Mouse (Mus musculus) common myeloid progenitor, adult 5-6 weeks (primary cell): ENCODE results near the gene Rhot1. TPM values are rescaled to one million over a fixed set of nuclear protein-coding genes. Genes with fewer than 3 reads are reported as not detected.
"Not testable (repeated sequence)": the region's sequence is repeated elsewhere in the genome, so short reads cannot be mapped to it uniquely, and the experiment has no call there.

Experiments
- ATAC-seq: replicated peaks from 2 replicates; pipeline ENCODE4 v1.8.0; 2016; ENCODE audit warnings: low read depth, mild to moderate bottlenecking, moderate TSS enrichment, inconsistent platforms; ENCODE audit not compliant: poor library complexity, severe bottlenecking
- total RNA-seq: library from RNA; stranded (forward); fragments of 200-1000, 187-1606 nt; gene quantifications from 2 replicates; pipeline ENCODE4 v1.2.3, GENCODE M21; 2017

Rhot1 gene
- total RNA-seq, 1 experiment from 2014 or later: 57.0 TPM

DNA sequence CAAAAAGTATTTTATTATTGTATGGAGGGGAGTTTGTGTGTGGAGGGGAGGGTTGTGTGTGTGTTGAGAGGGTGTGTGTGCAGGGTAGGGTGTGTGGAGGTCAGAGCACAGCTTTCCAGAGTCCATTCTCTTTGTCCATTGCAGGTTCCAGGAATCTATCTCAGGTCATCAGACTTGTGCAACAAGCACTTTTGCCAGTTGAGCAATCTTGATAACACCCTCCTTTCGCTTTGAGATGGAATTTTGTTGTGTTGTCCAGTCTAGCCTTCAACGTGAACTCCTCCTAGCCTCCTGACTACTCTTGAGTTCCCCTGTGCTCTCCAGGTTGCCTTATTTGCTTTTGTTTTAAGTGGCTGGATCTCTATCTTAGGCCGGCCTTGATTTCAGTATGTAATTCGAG is 18.5 kb upstream of the Rhot1 start:
- no peak for ATAC-seq

DNA sequence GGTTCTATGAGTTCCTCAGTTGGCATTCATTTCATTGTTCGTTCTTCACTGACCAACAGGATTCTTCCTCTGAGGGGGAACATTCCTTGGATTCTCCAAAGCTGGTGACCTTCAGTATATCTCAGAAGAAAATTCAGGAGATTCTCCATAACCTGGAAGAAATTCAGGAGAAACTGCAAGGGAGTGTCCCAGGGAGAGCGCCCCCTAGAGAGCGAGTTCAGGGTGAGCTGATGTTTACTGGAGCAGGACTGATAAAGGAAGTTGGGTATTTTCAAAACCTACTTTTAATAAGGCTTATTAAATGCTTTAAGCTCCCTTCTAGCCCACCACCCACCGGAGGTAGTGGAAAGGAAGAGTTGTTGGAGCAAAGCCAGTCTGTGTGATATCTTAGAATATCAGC is 15.0 kb upstream of the Rhot1 start:
- ATAC-seq: no peak

DNA sequence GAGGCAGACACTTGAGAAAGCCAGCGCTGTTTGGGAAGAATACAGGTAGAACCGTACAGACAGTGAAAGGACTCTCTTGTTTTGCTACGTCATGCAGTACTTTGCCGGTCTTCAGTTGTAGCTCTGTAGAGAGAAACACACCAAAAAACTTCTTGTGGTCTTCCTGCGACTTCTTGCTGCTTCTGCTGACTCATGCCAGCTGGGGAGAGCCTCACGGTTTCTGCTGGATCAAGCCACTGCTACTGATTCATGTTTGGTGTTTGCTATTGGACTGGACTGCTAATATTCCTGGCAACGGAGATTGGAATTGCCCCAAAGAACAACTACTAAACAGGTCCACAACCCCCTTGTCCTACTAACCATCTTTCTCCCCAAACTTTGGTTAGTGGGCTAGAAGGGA is 12.5 kb upstream of the Rhot1 start:
- ATAC-seq: no peak

DNA sequence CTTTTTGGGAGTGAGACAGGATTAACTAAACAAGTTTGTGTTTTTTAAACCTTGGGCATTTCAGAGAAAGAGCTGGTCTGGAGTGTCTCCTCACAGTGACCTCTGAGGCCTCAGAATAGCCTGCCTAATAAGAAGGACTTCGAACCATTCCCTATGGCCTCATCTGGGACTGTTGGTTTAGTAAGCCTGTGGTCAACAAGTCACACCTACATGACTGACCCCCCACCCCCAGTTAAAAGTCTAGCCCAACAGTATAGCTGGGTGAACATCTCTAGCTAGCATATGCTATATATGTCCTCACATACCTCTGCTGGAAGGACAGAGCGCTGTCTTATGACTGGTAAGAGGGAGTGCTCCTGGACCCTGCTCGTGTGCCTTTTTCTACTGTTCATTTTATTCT is 9.5 kb upstream of the Rhot1 start:
- ATAC-seq: no peak

DNA sequence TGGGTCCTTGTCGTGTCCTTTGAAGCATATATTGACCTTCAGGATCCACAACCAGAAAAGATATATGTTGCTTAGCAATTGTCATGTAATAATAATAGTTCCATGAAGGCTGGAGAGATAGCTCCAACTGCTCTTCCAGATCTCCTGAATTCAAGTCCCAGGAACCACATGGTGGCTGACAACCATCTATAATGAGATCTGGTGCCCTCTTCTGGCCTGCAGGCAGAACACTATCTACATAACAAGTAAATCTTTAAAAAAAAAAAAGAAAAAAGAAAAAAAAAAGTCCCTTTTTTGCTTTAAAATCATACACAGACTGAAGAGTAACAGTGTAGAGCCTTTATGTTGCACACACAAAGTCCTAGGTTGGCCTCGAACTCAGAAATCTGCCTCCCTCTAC is 9.0 kb upstream of the Rhot1 start:
- no peak for ATAC-seq

DNA sequence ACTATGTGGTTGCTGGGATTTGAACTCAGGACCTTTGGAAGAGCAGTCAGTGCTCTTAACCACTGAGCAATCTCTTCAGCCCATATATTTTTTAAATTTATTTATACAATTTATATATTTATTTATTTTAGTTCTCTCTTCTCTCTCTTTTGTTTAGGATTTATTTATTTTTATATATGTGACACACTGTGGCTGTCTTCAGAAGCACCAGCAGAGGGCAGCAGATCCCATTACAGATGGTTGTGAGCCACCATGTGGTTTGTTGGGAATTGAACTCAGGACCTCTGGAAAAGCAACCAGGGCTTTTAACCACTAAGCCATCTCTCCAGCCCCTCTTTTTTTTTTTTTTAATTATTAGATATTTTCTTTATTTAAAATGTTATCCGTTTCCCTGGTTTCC is 8.5 kb upstream of the Rhot1 start:
- ATAC-seq: no peak

DNA sequence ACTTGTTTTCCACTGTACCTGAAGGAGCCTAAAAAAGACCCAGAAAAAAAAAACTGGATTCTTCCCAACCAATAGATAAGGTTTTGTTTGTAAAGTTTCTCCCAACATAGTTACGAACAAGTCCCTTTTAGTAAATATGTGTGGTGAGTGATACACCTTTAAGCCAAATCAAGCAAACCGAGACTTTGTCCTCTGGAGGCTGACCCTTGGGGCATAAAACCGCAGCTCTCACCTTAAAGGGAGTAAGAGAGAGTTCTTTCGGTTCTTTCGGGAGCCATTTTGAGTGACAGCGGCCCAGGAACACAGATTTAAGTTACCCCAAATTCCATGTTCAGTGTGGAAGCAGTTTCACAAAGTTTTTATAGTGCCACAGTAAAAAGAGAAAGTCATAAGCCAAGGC is 6.5 kb upstream of the Rhot1 start:
- ATAC-seq: no peak

DNA sequence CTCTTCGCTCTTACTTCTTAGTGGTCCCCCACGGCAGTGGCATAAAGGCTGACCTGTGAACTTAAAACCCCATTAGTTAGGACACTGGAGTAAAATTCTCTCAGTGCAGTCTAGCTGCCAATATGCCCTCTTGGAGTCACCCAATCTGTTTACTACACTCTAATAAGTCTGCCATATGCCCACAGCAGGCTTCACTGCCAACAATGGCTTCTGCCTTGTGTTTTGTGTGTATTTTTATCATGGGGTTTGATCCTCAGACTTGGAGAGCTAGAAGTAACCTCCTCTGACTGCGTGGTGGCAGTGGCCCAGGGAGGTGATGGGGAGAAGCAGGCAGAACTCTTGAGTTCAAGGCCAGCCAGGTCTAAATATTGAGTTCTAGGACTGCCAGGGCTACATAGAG is 4.8 kb upstream of the Rhot1 start:
- no peak for ATAC-seq

DNA sequence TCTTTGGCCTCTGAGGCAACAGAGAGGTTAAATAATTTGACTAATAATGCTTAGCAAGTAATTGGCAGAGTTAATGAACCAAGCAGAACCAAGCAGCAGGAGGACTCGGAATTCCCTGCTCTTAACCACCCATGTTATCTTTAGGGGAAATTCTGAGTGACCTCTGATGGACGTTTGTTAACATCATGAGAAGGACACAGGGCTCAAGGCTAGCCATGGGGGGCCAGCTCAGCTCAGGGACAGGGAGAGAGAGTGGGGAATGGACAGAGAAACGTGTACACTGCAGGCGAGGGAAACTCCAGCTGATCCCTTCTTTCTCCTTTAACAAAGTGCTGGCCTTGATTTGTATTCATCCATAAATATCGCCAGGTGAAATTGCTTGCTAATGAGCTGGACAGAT is 3.9 kb upstream of the Rhot1 start:
- ATAC-seq: no peak

DNA sequence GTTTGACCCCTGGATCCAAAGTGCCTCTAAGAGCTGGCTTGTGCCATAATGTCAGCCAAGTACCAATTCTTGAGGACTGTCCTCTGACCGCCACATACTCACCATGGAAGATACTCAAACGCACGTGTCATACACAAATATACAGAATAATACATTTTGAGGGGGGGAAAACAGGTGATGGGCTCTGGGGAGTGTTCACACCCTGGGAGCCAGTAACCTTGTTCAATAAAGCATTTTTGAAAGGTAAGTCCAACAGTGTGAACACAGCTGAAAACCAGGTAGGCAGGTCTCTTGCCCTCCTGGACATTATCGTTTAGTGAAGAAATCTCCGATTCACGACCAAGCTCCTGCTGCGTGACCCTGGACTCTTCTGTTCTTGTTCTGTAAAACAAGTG is 357 bp upstream of the Rhot1 start:
- no peak for ATAC-seq

DNA sequence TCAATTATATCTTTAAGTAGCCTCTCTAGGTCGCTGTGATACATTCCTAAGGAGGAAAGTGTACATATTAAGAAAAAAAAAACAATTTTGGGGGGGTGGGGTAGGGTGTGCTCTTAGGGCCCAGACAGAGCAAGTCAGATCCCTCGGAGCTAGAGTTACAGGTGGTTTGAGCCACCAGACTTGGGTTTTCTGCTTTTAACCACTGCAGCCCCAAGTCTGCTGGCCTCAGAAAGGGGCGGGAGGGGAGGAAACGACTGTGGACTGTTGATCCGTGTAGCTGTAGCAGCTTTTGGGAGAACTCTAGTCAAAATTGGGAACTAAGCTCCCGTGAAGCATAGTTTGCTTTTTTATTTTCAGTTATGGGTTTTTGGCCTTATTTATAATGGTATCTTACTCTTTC is 1.5 kb downstream of the Rhot1 start:
- ATAC-seq: 0 out of 2 replicates have a peak, but pooled peaks have one; percentile 36

DNA sequence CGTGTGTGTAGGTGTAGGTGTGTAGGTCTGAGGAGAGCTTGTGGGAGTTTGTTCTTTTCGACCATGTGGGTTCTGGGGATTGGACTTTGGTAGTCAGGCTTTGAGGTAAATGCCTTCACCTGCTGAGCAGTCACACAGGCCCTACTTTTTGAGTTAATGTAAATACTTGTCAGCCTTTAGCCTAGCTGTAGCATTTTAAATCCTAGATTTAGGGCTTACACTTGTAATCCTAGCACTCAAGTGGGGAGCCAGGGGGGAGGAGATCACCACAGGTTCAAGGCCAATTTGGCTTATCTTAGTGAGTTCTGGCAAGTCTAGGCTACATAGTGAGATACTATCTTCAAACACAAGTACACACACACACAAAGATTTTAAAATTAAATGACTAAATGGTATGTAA is 3.5 kb downstream of the Rhot1 start:
- no peak for ATAC-seq

DNA sequence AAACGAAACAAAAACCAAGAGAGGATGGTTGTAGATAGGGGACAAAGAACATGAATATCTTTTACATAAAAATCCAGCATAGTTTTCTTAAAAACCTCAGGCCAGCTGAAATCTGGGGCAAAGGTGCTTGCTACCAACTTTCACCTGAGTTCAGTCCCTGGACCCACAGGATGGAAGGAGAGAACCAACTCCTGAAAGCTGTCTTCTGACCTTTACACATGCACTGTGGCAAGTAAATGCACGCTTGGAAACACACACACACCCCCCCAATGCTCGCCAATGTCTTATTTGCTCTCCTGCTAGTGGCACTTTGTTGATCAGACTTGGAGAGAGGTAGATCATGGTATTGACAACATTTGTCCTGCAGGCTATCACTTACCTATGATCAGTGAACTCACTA is 6.5 kb downstream of the Rhot1 start:
- no peak for ATAC-seq

DNA sequence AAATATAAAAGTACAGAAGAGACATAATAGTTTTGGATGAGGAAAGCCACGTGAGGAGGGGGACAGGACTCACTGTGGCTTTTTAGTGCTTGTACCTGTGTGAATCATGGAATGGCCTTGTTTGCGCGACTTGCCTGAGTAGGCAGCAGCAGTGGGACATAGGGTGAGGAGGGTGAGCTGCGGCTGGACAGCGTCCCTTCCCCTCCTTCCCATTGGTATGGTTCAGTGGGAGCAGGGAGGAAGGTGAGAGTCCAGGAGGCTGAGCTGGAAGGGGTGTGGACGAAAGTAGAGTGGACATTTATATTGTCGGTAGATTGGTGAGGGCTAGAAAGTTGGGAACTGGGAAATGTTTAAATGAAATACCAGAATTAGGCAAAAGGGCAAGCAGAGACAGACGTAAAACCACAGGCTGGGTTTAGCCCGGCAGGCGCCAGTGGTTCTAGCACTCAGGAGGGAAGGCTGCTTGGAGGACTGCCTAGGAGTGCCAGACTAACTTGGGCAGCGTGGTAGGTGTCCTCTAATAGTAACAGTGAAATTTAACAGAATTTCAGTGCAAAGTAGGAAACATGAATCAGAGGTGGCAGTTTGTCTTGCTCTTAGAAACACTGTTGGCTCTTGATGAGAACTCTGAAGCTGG is 10.0 kb downstream of the Rhot1 start:
- no peak for ATAC-seq

DNA sequence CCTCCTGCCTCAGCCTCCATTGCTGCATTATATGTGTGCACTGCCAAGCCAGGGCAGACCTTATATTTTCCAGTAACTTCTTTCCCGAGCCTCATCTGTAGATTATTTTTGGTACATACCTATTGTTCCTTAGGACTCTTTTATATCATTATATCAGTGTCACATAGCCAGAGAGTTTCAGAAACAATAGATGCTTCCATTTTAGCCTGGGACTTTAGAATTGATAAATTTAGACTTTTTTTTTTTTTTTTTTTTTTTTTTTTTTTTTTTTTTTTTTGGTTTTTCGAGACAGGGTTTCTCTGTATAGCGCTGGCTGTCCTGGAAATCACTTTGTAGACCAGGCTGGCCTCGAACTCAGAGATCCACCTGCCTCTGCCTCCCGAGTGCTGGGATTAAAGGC is 21.2 kb downstream of the Rhot1 start:
- ATAC-seq: not testable (repeated sequence)

DNA sequence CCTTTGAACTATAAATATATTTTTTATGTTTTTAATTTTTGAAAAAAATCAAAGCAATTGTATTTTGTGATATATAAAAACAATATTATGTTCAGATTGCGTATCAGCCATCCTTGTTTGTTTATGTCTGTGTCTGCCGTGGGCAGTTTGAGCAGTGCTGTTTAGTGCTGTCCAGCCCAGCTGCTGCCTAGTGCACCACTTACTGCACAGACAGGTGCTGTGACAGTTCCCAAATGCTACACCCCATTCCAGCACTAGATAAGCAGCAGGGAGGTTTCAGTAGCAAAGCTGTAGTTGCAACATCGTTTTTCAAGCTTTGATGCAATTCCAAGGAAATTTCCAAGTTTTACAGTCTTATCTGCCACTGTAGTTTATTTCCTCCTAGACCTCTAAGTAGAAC is 28.5 kb downstream of the Rhot1 start:
- no peak for ATAC-seq

DNA sequence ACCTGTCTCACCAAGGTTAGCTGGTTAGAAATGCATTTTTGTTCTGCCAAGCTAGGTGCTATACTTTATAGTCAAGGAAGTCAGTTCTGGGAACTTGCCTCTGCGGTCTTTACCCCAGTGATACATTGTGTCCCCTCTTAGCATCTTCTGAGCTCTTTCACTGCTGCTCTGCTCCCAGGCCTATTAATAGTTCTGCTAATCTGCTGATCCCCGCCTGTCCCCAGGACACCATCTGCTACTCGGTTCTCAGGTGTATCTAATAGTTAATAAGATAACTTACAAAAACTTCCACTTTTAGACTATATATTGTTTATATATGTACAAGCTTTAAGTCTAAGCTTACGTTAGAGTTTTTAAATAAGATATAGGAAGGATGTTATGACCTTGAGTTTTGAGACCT is 29.5 kb downstream of the Rhot1 start:
- no peak for ATAC-seq

DNA sequence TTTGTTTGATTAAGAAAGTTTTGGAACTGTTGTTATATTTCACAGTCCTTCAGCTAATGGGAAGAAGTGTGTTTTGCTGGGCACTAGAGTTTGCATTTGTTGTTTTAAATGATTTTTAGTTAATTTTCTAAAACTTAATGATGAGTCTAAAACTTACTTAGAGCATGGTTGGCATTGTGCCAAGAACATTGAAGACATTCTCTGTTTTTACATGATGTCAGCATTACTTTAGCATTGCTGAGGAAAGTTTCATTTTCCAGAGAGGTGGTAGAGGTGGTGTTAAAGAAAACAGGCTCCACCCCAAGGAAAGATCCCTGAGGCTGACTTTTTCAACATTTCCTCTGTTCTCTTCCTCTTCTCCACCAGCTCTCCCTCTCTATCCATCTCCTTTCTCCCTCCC is 38.2 kb downstream of the Rhot1 start:
- ATAC-seq: no peak

DNA sequence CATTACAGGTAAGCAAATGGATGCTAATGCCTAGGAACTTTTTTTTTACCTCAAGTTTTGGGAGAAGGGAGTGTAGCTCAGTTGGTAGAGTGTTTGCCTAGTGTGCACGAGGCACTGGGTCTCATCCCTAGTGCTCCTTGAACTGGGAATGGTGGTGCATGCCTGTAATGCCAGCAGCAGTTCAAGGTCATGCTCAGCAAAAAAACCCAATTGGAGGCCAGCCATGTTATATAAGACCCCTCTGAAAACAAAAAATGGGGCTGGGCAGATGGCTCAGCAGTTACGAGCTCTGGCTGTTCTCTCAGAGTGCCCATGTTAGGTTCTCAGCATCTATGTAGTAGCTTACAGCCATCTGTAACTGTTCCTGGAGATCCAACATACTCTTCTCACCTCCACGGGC is 39.7 kb downstream of the Rhot1 start:
- ATAC-seq: no peak

DNA sequence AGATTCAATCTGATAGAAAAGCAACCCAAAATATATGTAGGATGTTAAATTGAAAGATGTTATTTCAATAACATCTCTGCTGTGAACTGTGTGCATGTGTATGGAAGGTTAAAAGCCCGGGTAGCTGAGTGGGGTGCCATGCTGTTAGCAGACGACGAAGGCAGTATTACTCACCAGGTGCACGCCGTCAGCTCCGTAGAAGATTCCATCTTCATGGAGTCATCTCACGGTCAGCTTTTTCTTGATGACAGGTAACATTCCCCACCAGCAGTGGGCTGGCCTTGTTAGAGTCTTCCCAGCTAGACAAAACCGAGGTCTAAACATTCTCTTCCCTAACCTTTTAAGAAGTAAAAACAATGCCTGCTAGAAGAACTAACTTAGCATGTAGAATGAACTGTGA is 55.3 kb downstream of the Rhot1 start:
- no peak for ATAC-seq

DNA sequence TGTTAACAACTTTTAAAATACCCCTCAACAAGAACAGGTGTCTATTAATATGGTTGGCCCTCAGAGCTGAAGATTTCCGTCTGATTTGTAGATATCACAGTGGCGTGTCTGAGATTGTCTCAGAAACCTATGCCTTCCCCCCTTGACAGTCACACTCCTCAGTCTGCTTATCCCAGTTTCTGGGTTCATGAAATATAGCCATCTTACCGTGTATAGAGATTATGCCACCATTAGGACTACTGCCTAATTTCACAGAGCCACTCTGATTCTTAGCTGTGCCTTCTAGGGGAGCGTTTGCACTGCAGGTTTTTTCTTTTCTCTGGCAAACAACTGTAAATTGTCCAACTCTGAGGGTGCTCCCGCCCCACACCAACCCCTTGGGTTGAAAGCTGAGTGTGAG is 62.3 kb downstream of the Rhot1 start:
- ATAC-seq: no peak

DNA sequence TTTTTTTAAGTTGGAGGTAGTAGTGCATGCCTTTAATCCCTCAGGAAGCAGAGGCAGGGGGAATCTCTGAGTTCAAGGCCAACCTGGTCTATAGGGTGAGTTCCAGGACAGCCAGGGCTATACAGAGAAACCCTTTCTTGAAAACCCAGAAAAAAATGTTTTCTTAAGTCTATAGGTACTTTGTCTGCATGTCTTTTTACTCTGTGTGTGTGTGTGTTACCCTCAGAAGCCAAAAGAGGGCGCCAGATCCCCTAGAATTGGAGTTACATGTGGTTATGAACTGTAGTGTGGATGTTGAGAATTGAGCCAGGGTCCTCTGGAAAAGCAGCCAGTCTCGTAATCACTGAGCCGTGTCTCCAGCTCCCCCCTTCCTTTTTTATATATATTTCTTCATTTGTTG is 66.2 kb downstream of the Rhot1 start:
- ATAC-seq: no peak

DNA sequence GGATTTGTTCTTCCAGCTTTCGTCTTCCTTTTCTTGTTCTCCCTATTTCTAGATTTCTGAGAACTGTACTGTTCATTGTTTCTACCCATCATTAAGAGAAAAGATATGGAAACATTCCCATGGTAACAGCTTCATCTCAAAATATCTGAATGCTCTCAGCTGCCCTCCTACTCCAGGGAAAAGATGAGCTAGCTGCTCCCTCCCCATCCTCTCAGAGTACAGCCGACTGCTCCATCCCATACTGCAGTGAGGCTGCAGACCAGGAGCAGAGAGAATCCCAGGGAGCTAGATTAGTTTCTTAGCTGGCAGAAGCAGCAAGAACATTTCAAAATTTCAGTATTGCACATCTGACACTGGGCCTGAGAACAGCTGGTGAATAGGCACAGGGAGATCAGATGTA is 69.2 kb downstream of the Rhot1 start:
- ATAC-seq: no peak
